Mouse (Mus musculus): ENCODE results near the gene Ogg1. TPM values are rescaled to one million over a fixed set of nuclear protein-coding genes. Genes with fewer than 3 reads are reported as not detected.

Ogg1 gene
- total and polyA plus RNA-seq, 3 experiments, result 5.0 to 10.3 (median 5.7) TPM

DNA sequence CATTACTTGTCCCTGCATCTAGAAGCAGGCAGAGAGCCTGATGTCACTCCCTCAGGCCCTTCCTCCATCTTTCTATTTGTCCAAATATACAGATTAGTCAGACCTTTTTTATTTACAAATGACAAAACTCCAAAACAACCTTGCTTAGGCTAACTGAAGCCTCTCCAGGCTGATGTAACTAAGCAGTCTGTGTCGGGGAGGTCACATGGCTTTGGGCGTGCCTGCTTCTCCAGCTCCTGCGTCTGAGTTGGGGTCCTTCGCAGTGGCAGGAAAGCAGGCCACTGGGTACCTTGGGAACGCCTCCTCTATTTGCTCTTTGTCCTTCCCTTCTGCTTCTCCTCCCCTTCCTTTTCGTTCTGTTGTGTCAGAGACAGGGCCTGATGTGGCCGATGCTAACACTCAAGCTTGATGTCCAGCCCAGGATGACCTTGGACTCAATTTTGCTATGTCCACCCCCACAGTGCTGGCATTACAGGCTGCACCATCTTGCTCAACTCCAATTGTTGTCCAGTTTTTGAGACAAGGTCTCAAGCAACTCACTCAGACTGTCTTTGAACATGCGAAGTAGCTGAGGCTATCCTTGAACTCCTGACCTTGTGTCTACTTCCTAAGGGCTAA, 37.9 kb downstream of the Ogg1 start:
- no peak for TF ChIP-seq POLR2A (IDR thresholded peaks at IDR 0.05; ENCODE audit: insufficient read depth, low read depth, low read length)
- TF ChIP-seq EP300 (IDR thresholded peaks at IDR 0.05; ENCODE audit: insufficient read depth, low read depth, low read length), result no peak
- no peak for TF ChIP-seq CTCF (IDR thresholded peaks at IDR 0.05)
- intact Hi-C loops (cut with DNase I), result no loop called here
- Histone ChIP-seq H3K4me3 (no peak overlapping the region), H3K36me3 (ENCODE audit: control insufficient read depth, insufficient read depth, low read length) (no peaks in the 10 kb centered on the region), H3K27ac (no peak overlapping the region), H3K79me2 (replicated peaks; ENCODE audit: control insufficient read depth, insufficient read depth, low read length) (no peaks in the 10 kb centered on the region), H3K4me1 (ENCODE audit: control insufficient read depth, insufficient read depth, low read length) (no peaks in the 10 kb centered on the region), H3K27me3 (ENCODE audit: control insufficient read depth, insufficient read depth, low read length) (no peaks in the 10 kb centered on the region), H3K9ac (ENCODE audit: low read depth, low read length) (no peak overlapping the region)
- DNase-seq, result no peak
- WGBS, result 62% methylated on average over 8 of the region's 8 CpGs

DNA sequence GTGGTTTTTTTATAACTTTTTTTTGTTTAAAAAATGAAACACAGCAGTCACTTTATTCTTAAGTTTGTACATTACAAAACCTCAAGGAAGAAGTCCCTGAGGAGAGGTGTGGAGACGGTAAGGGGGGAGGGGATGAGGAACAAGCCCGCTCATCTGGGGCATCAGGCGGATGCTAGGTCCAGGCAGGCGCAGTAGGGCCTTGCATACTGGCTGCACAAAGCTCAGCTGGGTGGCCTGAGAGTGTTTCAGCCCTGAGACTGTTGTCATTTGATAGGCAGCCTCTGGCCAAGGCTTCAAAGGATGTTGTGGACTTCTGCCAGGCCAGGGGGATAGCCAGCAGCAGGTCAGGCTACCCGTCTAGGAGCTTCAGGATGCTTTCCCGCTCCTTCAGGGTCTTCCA, 39.9 kb downstream of the Ogg1 start:
- Histone ChIP-seq H3K27ac (no peak overlapping the region), H3K27me3 (ENCODE audit: control insufficient read depth, insufficient read depth, low read length) (no peaks in the 10 kb centered on the region), H3K4me3 (no peak overlapping the region), H3K4me1 (ENCODE audit: control insufficient read depth, insufficient read depth, low read length) (no peaks in the 10 kb centered on the region), H3K79me2 (replicated peaks; ENCODE audit: control insufficient read depth, insufficient read depth, low read length) (no peaks in the 10 kb centered on the region), H3K9ac (ENCODE audit: low read depth, low read length) (no peak overlapping the region), H3K36me3 (ENCODE audit: control insufficient read depth, insufficient read depth, low read length) (no peaks in the 10 kb centered on the region)
- no peak for DNase-seq
- no peak for TF ChIP-seq CTCF (IDR thresholded peaks at IDR 0.05)
- no peak for TF ChIP-seq POLR2A (IDR thresholded peaks at IDR 0.05; ENCODE audit: insufficient read depth, low read depth, low read length)
- TF ChIP-seq EP300 (IDR thresholded peaks at IDR 0.05; ENCODE audit: insufficient read depth, low read depth, low read length), result no peak
- 92% methylated on average over 6 of the region's 6 CpGs for WGBS
- intact Hi-C loops (cut with DNase I), result no loop called here

DNA sequence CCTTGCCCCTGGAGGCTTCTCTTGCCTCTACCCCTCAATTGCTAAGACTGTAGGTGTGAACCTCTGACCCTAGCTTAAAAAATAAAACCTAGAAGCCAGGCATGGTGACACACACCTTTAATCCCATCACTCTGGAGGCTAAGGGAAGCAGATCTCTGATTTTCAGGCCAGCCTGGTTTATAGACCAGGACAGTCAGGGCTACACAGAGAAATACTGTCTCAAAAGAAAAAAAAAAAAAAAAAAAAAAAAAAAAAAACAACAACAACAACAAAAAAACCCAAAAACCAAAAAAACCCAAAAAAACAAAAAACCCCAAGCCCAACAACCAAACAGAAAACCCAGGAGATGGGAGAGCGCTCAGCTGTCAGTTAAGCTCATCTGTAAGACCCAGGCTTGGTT, 40.8 kb downstream of the Ogg1 start:
- TF ChIP-seq EP300 (IDR thresholded peaks at IDR 0.05; ENCODE audit: insufficient read depth, low read depth, low read length) (no peak), POLR2A (IDR thresholded peaks at IDR 0.05; ENCODE audit: insufficient read depth, low read depth, low read length) (no peak), CTCF (IDR thresholded peaks at IDR 0.05) (no peak)
- intact Hi-C loops (cut with DNase I), result no loop called here
- Histone ChIP-seq H3K27me3 (ENCODE audit: control insufficient read depth, insufficient read depth, low read length) (no peaks in the 10 kb centered on the region), H3K36me3 (ENCODE audit: control insufficient read depth, insufficient read depth, low read length) (no peaks in the 10 kb centered on the region), H3K9ac (ENCODE audit: low read depth, low read length) (no peak overlapping the region), H3K4me1 (ENCODE audit: control insufficient read depth, insufficient read depth, low read length) (no peaks in the 10 kb centered on the region), H3K27ac (no peak overlapping the region), H3K4me3 (no peak overlapping the region), H3K79me2 (replicated peaks; ENCODE audit: control insufficient read depth, insufficient read depth, low read length) (no peaks in the 10 kb centered on the region)
- WGBS, result 94% methylated on average over 1 of the region's 1 CpGs
- DNase-seq, result no peak

DNA sequence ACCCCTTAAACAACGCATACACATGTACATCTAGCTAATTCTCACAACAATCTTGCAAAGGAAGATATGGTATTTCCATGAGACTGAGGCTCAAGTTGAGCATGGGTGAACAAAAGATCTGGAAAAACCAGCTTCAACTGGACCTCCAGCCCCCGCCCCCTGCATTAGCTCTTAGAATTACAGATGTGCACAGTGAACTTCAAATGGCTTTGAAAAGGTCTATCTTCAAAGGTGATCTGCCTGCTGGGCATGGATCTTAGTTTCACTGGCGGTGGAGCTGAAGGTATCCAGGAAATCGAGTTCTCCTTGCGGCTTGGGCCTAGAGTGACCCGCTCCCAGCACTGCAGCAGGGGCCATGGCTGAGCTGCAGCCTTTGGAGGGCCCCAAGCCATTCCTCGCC, 41.4 kb downstream of the Ogg1 start:
- no peak for DNase-seq
- TF ChIP-seq POLR2A (IDR thresholded peaks at IDR 0.05; ENCODE audit: insufficient read depth, low read depth, low read length), result no peak
- TF ChIP-seq CTCF (IDR thresholded peaks at IDR 0.05), result no peak
- TF ChIP-seq EP300 (IDR thresholded peaks at IDR 0.05; ENCODE audit: insufficient read depth, low read depth, low read length), result no peak
- Histone ChIP-seq H3K27me3 (ENCODE audit: control insufficient read depth, insufficient read depth, low read length) (no peaks in the 10 kb centered on the region), H3K4me1 (ENCODE audit: control insufficient read depth, insufficient read depth, low read length) (no peaks in the 10 kb centered on the region), H3K4me3 (no peak overlapping the region), H3K9ac (ENCODE audit: low read depth, low read length) (no peak overlapping the region), H3K79me2 (replicated peaks; ENCODE audit: control insufficient read depth, insufficient read depth, low read length) (no peaks in the 10 kb centered on the region), H3K27ac (no peak overlapping the region), H3K36me3 (ENCODE audit: control insufficient read depth, insufficient read depth, low read length) (no peaks in the 10 kb centered on the region)
- 91% methylated on average over 7 of the region's 7 CpGs for WGBS
- intact Hi-C loops (cut with DNase I), result no loop called here

DNA sequence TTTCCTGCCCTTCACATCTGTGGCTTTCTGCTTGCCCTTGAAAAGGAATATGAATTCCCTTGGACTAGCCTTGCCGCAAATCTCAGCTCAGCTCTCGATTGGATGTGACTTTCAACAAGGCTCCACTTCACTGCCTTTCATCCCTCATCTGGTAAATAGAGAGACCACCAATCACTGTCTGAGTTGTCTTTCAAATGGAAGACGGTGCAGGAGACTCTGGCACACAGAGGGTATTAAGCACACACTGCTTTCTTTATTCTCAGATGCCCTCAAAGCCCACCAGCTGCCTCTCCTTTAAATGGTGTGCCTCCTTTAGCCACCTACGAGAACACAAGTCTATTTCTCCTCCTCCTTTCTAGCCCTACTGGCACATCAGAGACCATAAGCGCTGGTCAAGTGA, 41.8 kb downstream of the Ogg1 start:
- no peak overlapping the region for H3K4me3 ChIP-seq
- no peaks in the 10 kb centered on the region for H3K4me1 ChIP-seq (ENCODE audit: control insufficient read depth, insufficient read depth, low read length)
- DNase-seq, result no peak
- no peak overlapping the region for H3K9ac ChIP-seq (ENCODE audit: low read depth, low read length)
- H3K79me2 ChIP-seq (replicated peaks; ENCODE audit: control insufficient read depth, insufficient read depth, low read length), result no peaks in the 10 kb centered on the region
- WGBS, result 92% methylated on average over 5 of the region's 5 CpGs
- no peak overlapping the region for H3K27ac ChIP-seq
- H3K36me3 ChIP-seq (ENCODE audit: control insufficient read depth, insufficient read depth, low read length), result no peaks in the 10 kb centered on the region
- intact Hi-C loops (cut with DNase I), result no loop called here
- TF ChIP-seq POLR2A (IDR thresholded peaks at IDR 0.05; ENCODE audit: insufficient read depth, low read depth, low read length), result no peak
- no peak for TF ChIP-seq CTCF (IDR thresholded peaks at IDR 0.05)
- TF ChIP-seq EP300 (IDR thresholded peaks at IDR 0.05; ENCODE audit: insufficient read depth, low read depth, low read length), result no peak
- no peaks in the 10 kb centered on the region for H3K27me3 ChIP-seq (ENCODE audit: control insufficient read depth, insufficient read depth, low read length)

GRCm38 (mm10) chr6:113370194-113370929, 43.6 kb downstream of the Ogg1 start:
- H3K36me3 ChIP-seq (ENCODE audit: control insufficient read depth, insufficient read depth, low read length), result no peaks in the 10 kb centered on the region

More at GRCm38 (mm10) chr6:113370194-113370929, 43.6 kb downstream of the Ogg1 start:
- 88% methylated on average over 20 of the region's 20 CpGs for WGBS
- no peak overlapping the region for H3K9ac ChIP-seq (ENCODE audit: low read depth, low read length)
- H3K4me1 ChIP-seq (ENCODE audit: control insufficient read depth, insufficient read depth, low read length), result no peaks in the 10 kb centered on the region
- no peak for DNase-seq
- no peak overlapping the region for H3K4me3 ChIP-seq
- no peaks in the 10 kb centered on the region for H3K79me2 ChIP-seq (replicated peaks; ENCODE audit: control insufficient read depth, insufficient read depth, low read length)
- no peak overlapping the region for H3K27ac ChIP-seq
- no peak for TF ChIP-seq CTCF (IDR thresholded peaks at IDR 0.05)
- TF ChIP-seq EP300 (IDR thresholded peaks at IDR 0.05; ENCODE audit: insufficient read depth, low read depth, low read length), result no peak
- no peak for TF ChIP-seq POLR2A (IDR thresholded peaks at IDR 0.05; ENCODE audit: insufficient read depth, low read depth, low read length)
- H3K27me3 ChIP-seq (ENCODE audit: control insufficient read depth, insufficient read depth, low read length), result no peaks in the 10 kb centered on the region
- intact Hi-C loops (cut with DNase I), result no loop called here
